ENCODE assay signal across 15 mouse cellular contexts in genomic region chr6:91643011-91643410, GRCm38 (mm10).
"Had no signal": no experiment of that assay in that cellular context is flagged by ENCODE, and none has a peak within 500 bp of the region (broad histone marks: within the 10 kb centered on the region; RNA-seq: fewer than 3 reads in every experiment).

No protein-coding gene starts in this region.

- H3K9me3 ChIP-seq: limb, embryonic 12.5 days; liver, embryonic 13.5 days; lung, embryonic 15.5 days; midbrain, embryonic 12.5 days; stomach, embryonic 15.5 days had no signal

- H3K36me3 ChIP-seq: limb, embryonic 12.5 days; liver, embryonic 13.5 days; lung, embryonic 15.5 days; midbrain, embryonic 12.5 days; stomach, embryonic 15.5 days had no signal

- ATAC-seq: intestine, postnatal 0 days; liver, postnatal 0 days; midbrain, embryonic 16.5 days had no signal

- H3K9ac ChIP-seq: limb, embryonic 12.5 days; liver, embryonic 13.5 days; liver, postnatal 0 days; lung, embryonic 15.5 days; midbrain, embryonic 12.5 days; stomach, embryonic 15.5 days had no signal

- DNase-seq: kidney, adult 8-10 months; kidney, postnatal 25 days; liver; liver, embryonic 13.5 days; liver, postnatal 0 days; lung, postnatal 14 days; right cerebral cortex, adult 18-20 months; thymus, postnatal 36 days had no signal

- H3K27me3 ChIP-seq: limb, embryonic 12.5 days; liver, embryonic 13.5 days; lung, embryonic 15.5 days; midbrain, embryonic 12.5 days; stomach, embryonic 15.5 days had no signal

- H3K4me2 ChIP-seq: limb, embryonic 12.5 days; liver, embryonic 13.5 days; lung, embryonic 15.5 days; midbrain, embryonic 12.5 days; stomach, embryonic 15.5 days had no signal

- H3K4me3 ChIP-seq: limb, embryonic 12.5 days; liver, embryonic 13.5 days; lung, embryonic 15.5 days; midbrain, embryonic 12.5 days; stomach, embryonic 15.5 days had no signal

- H3K4me1 ChIP-seq: liver, embryonic 13.5 days; stomach, embryonic 15.5 days had no signal

- H3K27ac ChIP-seq: limb, embryonic 12.5 days; liver, embryonic 13.5 days; lung, embryonic 15.5 days; macrophage; midbrain, embryonic 12.5 days; stomach, embryonic 15.5 days had no signal
